Mouse (Mus musculus) brain, adult 10 weeks (tissue): ENCODE data around the gene Elk4. TPM values are rescaled to one million over a fixed set of nuclear protein-coding genes. Genes with fewer than 3 reads are reported as not detected.

Source experiments
- polyA plus RNA-seq: library from polyadenylated mRNA; stranded (reverse); fragments of 350-450 nt; fragmentation: Illumina TruSeq; extraction: RNeasy Lipid Tissue Mini Kit (QIAGEN cat#74804); gene quantifications from one replicate; pipeline ENCODE4 v1.2.3, GENCODE M21; 2015; ENCODE audit warnings: low read depth, low replicate concordance

The Elk4 gene
- polyA plus RNA-seq: 12.0 TPM

GRCm38 (mm10) chr1:132007282-132007815, at the start of gene Elk4:
Elk4 (plus strand) TSS chr1:132007607.

GRCm38 (mm10) chr1:131962606-131963084, 44.8 kb upstream of the Elk4 start, which contains the start of gene Slc45a3:
Slc45a3 (plus strand) TSS chr1:131962967.

DNA sequence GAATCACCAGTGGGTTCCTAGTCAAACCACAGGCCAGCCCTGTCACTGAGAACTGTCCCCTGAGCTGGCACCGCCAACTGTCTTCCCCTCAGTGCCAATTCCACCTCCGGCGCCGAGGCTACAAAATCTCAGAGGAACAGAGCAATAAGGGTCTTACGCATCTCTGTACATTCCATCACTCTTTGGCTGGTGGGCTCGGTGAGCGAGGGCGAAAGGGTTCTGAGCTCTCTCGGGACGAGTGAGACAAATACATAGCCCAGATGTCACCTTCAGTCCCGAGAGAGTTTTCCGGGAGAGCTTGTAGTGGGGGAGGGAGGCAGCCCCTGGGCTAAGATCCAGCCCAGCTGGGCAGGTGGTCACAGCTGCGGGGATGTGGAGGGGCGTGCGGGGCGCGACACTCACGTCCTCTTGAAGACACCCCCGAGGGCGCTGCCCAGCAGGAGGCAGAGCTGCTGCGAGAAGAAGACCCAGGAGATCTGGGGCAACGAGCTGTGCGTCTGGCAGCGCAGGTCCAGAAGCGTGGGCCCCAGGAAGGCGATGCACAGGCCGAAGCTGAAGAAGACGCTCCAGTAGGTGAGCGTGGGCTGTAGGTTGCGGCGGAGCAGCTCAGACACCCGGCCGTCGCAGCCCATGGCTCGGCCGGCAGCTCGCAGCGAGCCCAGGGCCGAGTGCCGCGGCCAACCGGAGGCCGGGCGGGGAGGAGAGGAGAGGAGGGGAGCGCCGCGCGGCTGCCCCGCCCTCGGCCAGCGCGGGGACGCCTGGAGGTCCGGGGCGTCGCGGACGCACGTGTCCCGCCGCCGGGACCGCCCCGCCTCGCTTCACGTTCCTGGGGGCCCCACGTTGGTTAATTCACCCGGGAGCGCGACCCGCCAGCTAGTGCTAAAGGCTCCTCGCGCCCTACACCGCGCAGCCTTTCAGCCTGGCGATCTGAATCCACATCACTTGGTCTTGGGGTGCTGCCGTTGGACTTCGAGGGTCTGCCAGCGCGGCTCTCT, 60.2 kb downstream of the Elk4 start, which contains the start of gene Mfsd4a:
Gene Mfsd4a, minus strand, starts transcription at position 802 of the 995 bp plus-strand sequence.

Other genes with a start within 250 kb of the Elk4 start
- 1.4 TPM for gene Pm20d1, start 210.2 kb upstream of the Elk4 start, polyA plus RNA-seq
- gene Slc41a1, start 180.1 kb upstream of the Elk4 start, polyA plus RNA-seq: 32.5 TPM
- 9.3 TPM for gene Rab29, start 140.4 kb upstream of the Elk4 start, polyA plus RNA-seq
- 54.7 TPM for gene Nucks1, start 97.1 kb upstream of the Elk4 start, polyA plus RNA-seq
- gene Slc45a3, start 44.6 kb upstream of the Elk4 start, polyA plus RNA-seq: 1.7 TPM
- gene Mfsd4a, start 60.5 kb downstream of the Elk4 start, polyA plus RNA-seq: 40.7 TPM
- gene Cdk18, start 132.1 kb downstream of the Elk4 start, polyA plus RNA-seq: 32.0 TPM
- gene Lemd1, start 183.8 kb downstream of the Elk4 start, polyA plus RNA-seq: 5.3 TPM
- 2.6 TPM for gene AC124108.1, start 183.8 kb downstream of the Elk4 start, polyA plus RNA-seq
- gene Gm10188, start 222.2 kb downstream of the Elk4 start, polyA plus RNA-seq: not detected